Mouse (Mus musculus) intestine, embryonic 14.5 days (tissue): ENCODE results near the gene Slc22a7. TPM values are rescaled to one million over a fixed set of nuclear protein-coding genes. Genes with fewer than 3 reads are reported as not detected.

Experiments
- ATAC-seq: fragments of 200-750 bp; cut with Nextera tagmentation; replicated peaks from 2 replicates; pipeline ENCODE4 v1.8.0; 2017; ENCODE audit warnings: low read depth, moderate number of reproducible peaks, moderate TSS enrichment, moderate library complexity; ENCODE audit not compliant: low FRiP score, low TSS enrichment
- DNase-seq: peaks from one replicate; pipeline ENCODE4 v3.0.0-alpha.2; 2018; ENCODE audit warnings: low spot score
- H3K27ac ChIP-seq: fragments of 300-500 bp; sonication (generic); 2 replicates; pipeline ENCODE4 v1.5.1; 2014; ENCODE audit warnings: low read depth, mild to moderate bottlenecking, control low read depth
- H3K27me3 ChIP-seq: fragments of 300-500 bp; sonication (generic); replicated peaks from 2 replicates; pipeline ENCODE4 v1.6.1; 2014; ENCODE audit warnings: low read length, control low read depth; ENCODE audit not compliant: control insufficient read depth, insufficient read depth
- H3K36me3 ChIP-seq: fragments of 300-500 bp; sonication (generic); 2 replicates; pipeline ENCODE4 v1.6.1; 2014; ENCODE audit warnings: low read length, control low read depth; ENCODE audit not compliant: control insufficient read depth, insufficient read depth
- H3K4me1 ChIP-seq: fragments of 300-500 bp; sonication (generic); replicated peaks from 2 replicates; pipeline ENCODE4 v1.6.1; 2014; ENCODE audit warnings: low read length, control low read depth, mixed read lengths; ENCODE audit not compliant: control insufficient read depth, insufficient read depth
- H3K4me2 ChIP-seq: fragments of 300-500 bp; sonication (generic); 2 replicates; pipeline ENCODE4 v1.6.1; 2014; ENCODE audit warnings: low read length
- H3K4me3 ChIP-seq: fragments of 300-500 bp; sonication (generic); 2 replicates; pipeline ENCODE4 v1.5.1; 2014; ENCODE audit warnings: low read depth, low read length, control low read depth, mixed read lengths
- H3K9ac ChIP-seq: fragments of 300-500 bp; sonication (generic); 2 replicates; pipeline ENCODE4 v1.6.1; 2014; ENCODE audit warnings: mild to moderate bottlenecking, low read length
- H3K9me3 ChIP-seq: fragments of 300-500 bp; sonication (generic); 2 replicates; pipeline ENCODE4 v1.6.1; 2016; ENCODE audit warnings: low read length, control low read depth; ENCODE audit not compliant: control insufficient read depth
- WGBS: fragments of 180-500 bp; shearing (Covaris S2); extraction: QIAGEN DNeasy Blood & Tissue Kit; methylation state at CpG from one replicate; pipeline ENCODE4 v1.1.7; 2014; 5-methylcytosine and 5-hydroxymethylcytosine counted together
- polyA plus RNA-seq: library from polyadenylated mRNA; unstranded; fragments of >200 nt; fragmentation: Nextera tagmentation; extraction: Ambion mirVana; gene quantifications from 2 replicates; pipeline ENCODE4 v1.2.1, GENCODE M21; 2014

Slc22a7 gene
- polyA plus RNA-seq, 1 experiment from 2014 or later: not detected

DNA sequence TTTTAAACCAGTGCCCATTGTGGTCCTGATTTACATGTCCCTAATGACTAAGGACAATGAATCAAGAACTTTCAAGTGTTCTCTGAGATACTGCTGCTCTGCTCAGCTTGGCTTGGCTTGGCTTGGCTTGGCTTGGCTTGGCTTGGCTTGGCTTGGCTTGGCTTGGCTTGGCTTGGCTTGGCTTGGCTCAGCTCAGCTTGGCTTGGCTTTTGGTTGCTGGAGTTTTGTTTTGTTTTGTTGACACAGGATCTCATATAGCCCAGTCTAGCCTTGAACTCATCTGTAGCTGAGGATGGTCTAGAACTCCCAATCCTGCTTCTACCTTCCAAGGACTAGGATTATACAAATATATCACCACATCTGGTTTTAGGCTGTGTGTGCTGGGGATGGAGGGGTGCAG is 11.8 kb downstream of the Slc22a7 start:
- Histone ChIP-seq H3K9me3 (no peaks in the 10 kb centered on the region), H3K27ac (no peak overlapping the region), H3K36me3 (no peaks in the 10 kb centered on the region), H3K9ac (no peak overlapping the region), H3K4me3 (no peak overlapping the region), H3K4me1 (no peaks in the 10 kb centered on the region), H3K27me3 (no peaks in the 10 kb centered on the region), H3K4me2 (no peak overlapping the region)
- DNase-seq (no peak), ATAC-seq (no peak)

DNA sequence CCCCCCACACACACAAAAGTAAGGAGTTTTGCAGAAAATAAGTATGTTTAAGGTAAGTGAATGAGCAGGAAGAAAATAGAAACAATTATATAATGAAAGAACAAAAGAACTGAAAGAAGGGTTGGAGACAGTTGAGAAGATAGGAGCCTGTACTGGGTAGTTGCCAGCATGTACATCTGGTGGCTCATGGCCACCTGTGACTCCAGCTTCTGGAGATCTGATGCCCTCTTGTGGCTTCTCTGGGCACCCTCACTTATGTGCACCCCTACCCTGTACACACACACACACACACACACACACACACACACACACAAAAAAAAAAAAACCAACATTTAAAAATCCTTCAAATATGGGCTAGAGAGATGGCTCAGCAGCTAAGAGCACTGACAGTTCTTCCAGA is 18.5 kb downstream of the Slc22a7 start:
- Histone ChIP-seq H3K36me3 (no peaks in the 10 kb centered on the region), H3K9ac (no peak overlapping the region), H3K4me1 (no peaks in the 10 kb centered on the region), H3K27me3 (no peaks in the 10 kb centered on the region), H3K4me3 (no peak overlapping the region), H3K9me3 (no peaks in the 10 kb centered on the region), H3K27ac (no peak overlapping the region), H3K4me2 (no peak overlapping the region)
- DNase-seq (no peak), ATAC-seq (no peak)

DNA sequence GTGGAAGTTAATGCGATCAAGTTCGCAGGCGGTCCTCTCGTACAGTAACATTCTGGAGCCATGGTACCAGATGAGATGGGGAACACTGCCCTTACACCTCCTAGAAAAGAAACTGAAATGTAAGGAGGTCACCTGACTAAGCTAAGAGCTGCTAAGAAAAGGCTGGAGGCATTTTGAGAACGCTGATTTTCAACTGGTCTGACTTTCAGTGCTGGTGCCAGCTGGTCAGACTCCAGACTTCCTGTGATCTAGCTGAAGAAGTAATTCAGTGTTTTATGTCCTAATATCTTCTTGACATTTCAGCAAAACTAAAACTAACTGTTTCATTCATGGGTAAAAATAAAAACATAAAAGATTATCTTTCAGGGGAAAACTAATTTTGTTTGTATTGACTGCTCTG is 19.6 kb downstream of the Slc22a7 start:
- no peaks in the 10 kb centered on the region for H3K9me3 ChIP-seq
- H3K27ac ChIP-seq: no peak overlapping the region
- DNase-seq (no peak), ATAC-seq (no peak)
- peaks cover 9% of the 10 kb centered on the region; the same call in 1 of the 2 replicates for H3K36me3 ChIP-seq
- no peak overlapping the region for H3K4me3 ChIP-seq
- H3K27me3 ChIP-seq: no peaks in the 10 kb centered on the region
- WGBS: 73% methylated on average over 5 of the region's 5 CpGs
- no peaks in the 10 kb centered on the region for H3K4me1 ChIP-seq
- no peak overlapping the region for H3K9ac ChIP-seq
- no peak overlapping the region for H3K4me2 ChIP-seq

DNA sequence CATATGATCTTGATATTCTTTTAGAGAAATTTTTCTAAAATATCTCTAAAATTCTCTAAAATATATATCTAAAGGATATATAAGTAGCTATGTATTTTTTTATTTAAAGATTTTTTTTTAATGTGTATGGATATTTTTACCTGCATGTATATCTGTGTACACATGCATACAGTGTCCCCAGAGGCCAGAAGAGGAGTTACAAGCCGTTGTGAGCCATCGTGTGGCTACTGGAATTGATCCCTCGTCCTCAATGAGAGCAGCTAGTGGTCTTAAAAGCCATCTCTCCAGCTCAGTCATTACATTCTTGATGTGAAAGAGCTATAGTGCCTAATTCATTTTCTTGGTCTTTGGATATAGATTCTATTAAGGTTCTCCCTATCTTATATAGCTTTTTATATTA is 29.8 kb downstream of the Slc22a7 start:
- no peak overlapping the region for H3K4me2 ChIP-seq
- H3K36me3 ChIP-seq: peaks cover 80% of the 10 kb centered on the region
- H3K4me1 ChIP-seq: no peaks in the 10 kb centered on the region
- 38% methylated on average over 3 of the region's 3 CpGs for WGBS
- no peak overlapping the region for H3K4me3 ChIP-seq
- H3K27ac ChIP-seq: no peak overlapping the region
- H3K9ac ChIP-seq: no peak overlapping the region
- H3K9me3 ChIP-seq: no peaks in the 10 kb centered on the region
- DNase-seq (no peak), ATAC-seq (no peak)
- no peaks in the 10 kb centered on the region for H3K27me3 ChIP-seq

DNA sequence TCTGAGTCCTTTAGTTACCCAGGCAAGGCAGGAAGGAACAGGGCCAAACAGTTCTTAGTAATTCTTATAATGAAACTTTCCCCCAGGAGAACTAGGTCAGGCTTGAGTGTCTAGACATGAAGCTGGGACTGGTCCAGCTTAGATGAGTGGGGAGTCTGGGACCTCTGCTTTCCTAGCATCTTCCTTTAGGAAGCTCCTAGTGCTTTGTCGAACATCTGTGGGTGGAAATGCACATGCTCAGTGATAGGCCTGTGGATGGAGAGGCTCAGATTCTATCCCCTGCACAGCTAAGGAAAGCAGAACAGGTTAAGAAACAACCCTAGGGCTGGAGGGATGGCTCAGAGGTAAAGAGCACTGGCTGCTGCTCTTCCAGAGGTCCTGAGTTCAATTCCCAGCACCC is 43.6 kb downstream of the Slc22a7 start:
- no peak overlapping the region for H3K4me3 ChIP-seq
- no peaks in the 10 kb centered on the region for H3K9me3 ChIP-seq
- peaks cover 54% of the 10 kb centered on the region for H3K36me3 ChIP-seq
- DNase-seq (no peak), ATAC-seq (no peak)
- no peaks in the 10 kb centered on the region for H3K27me3 ChIP-seq
- H3K4me2 ChIP-seq: no peak overlapping the region
- WGBS: 91% methylated on average over 1 of the region's 1 CpGs
- no peaks in the 10 kb centered on the region for H3K4me1 ChIP-seq
- H3K27ac ChIP-seq: no peak overlapping the region
- no peak overlapping the region for H3K9ac ChIP-seq

DNA sequence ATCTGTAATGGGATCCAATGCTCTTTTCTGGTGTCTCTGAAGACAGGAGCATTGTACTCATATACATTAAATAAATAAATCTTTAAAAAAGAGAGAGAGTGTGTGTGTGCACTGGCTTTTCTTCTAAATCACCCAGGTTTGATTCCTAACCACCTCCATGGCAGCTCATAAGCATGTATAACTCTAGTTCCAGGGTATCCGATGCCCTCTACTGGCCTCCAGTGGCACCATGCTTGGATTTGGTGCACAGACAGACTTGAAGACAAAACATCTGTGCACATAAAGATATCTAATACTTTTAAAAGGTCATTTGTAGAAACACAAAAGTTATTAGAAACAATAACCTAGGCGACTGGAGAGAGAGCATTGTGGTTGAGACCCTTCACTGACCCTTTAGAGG is 45.2 kb downstream of the Slc22a7 start:
- Histone ChIP-seq H3K4me1 (no peaks in the 10 kb centered on the region), H3K9ac (no peak overlapping the region), H3K27me3 (no peaks in the 10 kb centered on the region), H3K4me3 (no peak overlapping the region), H3K36me3 (peaks cover 55% of the 10 kb centered on the region), H3K4me2 (no peak overlapping the region), H3K27ac (no peak overlapping the region), H3K9me3 (no peaks in the 10 kb centered on the region)
- ATAC-seq (no peak), DNase-seq (peak; percentile 58)
- WGBS: 47% methylated on average over 2 of the region's 2 CpGs

DNA sequence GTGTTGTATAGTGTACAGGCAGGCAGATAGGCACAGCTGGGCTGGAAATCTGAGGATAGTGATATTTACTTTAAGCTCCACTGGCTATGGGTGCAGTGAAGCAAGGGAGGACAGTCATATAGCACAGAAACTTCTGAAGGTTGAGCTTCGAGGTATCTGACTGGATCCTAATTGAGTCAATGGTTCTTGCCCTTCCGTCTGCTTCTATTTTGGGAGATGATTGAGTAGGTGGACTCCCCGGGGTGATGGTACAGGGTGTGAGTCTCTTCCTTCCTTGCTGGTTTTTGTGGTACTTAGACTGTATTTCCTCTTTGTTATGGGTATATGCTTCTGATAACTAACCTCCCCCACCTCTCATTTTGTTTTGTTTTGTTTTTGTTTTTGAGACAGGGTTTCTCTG is 50.1 kb downstream of the Slc22a7 start:
- no peak overlapping the region for H3K27ac ChIP-seq
- peaks cover 45% of the 10 kb centered on the region for H3K36me3 ChIP-seq
- ATAC-seq: no peak
- DNase-seq: no peak
- H3K9me3 ChIP-seq: no peaks in the 10 kb centered on the region
- 84% methylated on average over 3 of the region's 3 CpGs for WGBS
- no peaks in the 10 kb centered on the region for H3K27me3 ChIP-seq
- H3K4me1 ChIP-seq: peaks cover 9% of the 10 kb centered on the region
- no peak overlapping the region for H3K4me2 ChIP-seq
- no peak overlapping the region for H3K9ac ChIP-seq
- no peak overlapping the region for H3K4me3 ChIP-seq

DNA sequence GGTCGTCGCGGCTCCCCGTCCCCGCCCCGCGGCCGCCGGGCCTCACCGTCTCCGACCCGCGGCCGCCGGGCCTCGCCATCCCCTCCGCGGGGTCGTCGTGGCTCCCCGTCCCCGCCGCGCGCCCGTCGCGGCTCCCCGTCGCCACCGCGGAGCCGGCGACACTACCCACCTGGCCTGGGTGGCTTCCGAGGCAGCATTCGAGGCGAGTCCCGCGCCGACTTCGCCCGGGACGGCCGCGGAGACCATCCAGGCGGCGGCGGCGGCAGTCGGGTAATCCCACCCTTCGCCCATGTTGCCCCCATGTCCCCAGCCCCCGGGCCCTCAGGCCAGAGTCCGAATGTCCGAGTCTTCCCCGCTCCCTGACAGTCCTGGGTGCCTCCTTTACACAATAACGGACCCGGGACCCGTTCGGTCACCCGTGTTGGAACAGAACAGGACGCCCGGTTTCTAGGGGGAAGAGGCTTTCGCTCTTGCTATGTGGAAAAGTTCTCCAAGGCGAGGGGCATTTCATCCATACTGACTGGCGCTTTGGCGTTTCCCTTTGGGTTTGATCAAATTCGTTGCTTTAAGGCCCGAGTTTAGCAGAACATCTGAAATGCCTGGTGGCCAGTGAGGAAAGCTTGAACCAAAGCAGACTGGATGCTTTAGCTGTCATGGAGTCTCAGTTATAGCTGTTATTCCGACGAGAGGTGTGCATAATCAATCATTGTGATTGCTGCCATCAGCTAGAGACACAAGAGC is 54.0 kb downstream of the Slc22a7 start:
- H3K4me1 ChIP-seq: peaks cover 9% of the 10 kb centered on the region
- H3K9ac ChIP-seq: peak overlapping the region; percentile 92
- peak; percentile 79 for DNase-seq
- H3K27ac ChIP-seq: peak overlapping the region; percentile 83
- ATAC-seq: peak; percentile 29
- H3K4me2 ChIP-seq: peak overlapping the region; percentile 60
- H3K36me3 ChIP-seq: peaks cover 26% of the 10 kb centered on the region; the same call in 1 of the 2 replicates
- no peaks in the 10 kb centered on the region for H3K27me3 ChIP-seq
- H3K9me3 ChIP-seq: no peaks in the 10 kb centered on the region
- H3K4me3 ChIP-seq: peak overlapping the region; percentile 87
- 1% methylated on average over 66 of the region's 70 CpGs for WGBS
